Mouse (Mus musculus) heart, embryonic 11.5 days (tissue): Measurements from ENCODE around the gene Zfp839. TPM values are rescaled to one million over a fixed set of nuclear protein-coding genes. Genes with fewer than 3 reads are reported as not detected.

Experiments used
- ATAC-seq: fragments of 200-750 bp; cut with Nextera tagmentation; replicated peaks from 2 replicates; pipeline ENCODE4 v1.8.0; 2017; ENCODE audit warnings: moderate library complexity; ENCODE audit not compliant: insufficient number of reproducible peaks, low FRiP score, low TSS enrichment
- H3K27ac ChIP-seq: fragments of 300-500 bp; sonication (generic); 2 replicates; pipeline ENCODE4 v1.5.1; 2014; ENCODE audit warnings: mild to moderate bottlenecking, low read depth, low read length
- H3K27me3 ChIP-seq: fragments of 300-500 bp; sonication (generic); 2 replicates; pipeline ENCODE4 v1.6.1; 2014; ENCODE audit warnings: mild to moderate bottlenecking, low read length, mixed read lengths; ENCODE audit not compliant: control insufficient read depth, insufficient read depth
- H3K36me3 ChIP-seq: fragments of 300-500 bp; sonication (generic); 2 replicates; pipeline ENCODE4 v1.6.1; 2014; ENCODE audit warnings: mild to moderate bottlenecking, low read length, moderate library complexity, mixed read lengths; ENCODE audit not compliant: control insufficient read depth, insufficient read depth
- H3K4me1 ChIP-seq: fragments of 300-500 bp; sonication (generic); 2 replicates; pipeline ENCODE4 v1.6.1; 2014; ENCODE audit warnings: low read length; ENCODE audit not compliant: control insufficient read depth, insufficient read depth
- H3K4me2 ChIP-seq: fragments of 300-500 bp; sonication (generic); 2 replicates; pipeline ENCODE4 v1.6.1; 2014; ENCODE audit warnings: mild to moderate bottlenecking, moderate library complexity
- H3K4me3 ChIP-seq: fragments of 300-500 bp; sonication (generic); 2 replicates; pipeline ENCODE4 v1.5.1; 2014; ENCODE audit warnings: low read depth, low read length
- H3K9ac ChIP-seq: fragments of 300-500 bp; sonication (generic); 2 replicates; pipeline ENCODE4 v1.6.1; 2014; ENCODE audit warnings: mild to moderate bottlenecking, low read depth, low read length, moderate library complexity
- H3K9me3 ChIP-seq: fragments of 300-500 bp; sonication (generic); replicated peaks from 2 replicates; pipeline ENCODE4 v1.6.1; 2016; ENCODE audit warnings: low read length; ENCODE audit not compliant: control insufficient read depth
- WGBS: fragments of 180-500 bp; shearing (Covaris S2); extraction: QIAGEN DNeasy Blood & Tissue Kit; methylation state at CpG from one replicate; pipeline ENCODE4 v1.1.7; 2014; ENCODE audit not compliant: insufficient replicate concordance; 5-methylcytosine and 5-hydroxymethylcytosine counted together
- polyA plus RNA-seq: library from polyadenylated mRNA; unstranded; fragments of >200 nt; fragmentation: Nextera tagmentation; extraction: Ambion mirVana; gene quantifications from 2 replicates; pipeline ENCODE4 v1.2.1, GENCODE M21; 2014

The Zfp839 gene
- polyA plus RNA-seq, 1 experiment from 2014 or later: 3.2 TPM

GRCm38 (mm10) chr12:110885251-110885650 lies 35.2 kb downstream of the Zfp839 start:
- Histone ChIP-seq H3K4me1 (peaks cover 10% of the 10 kb centered on the region; the same call in 1 of the 2 replicates), H3K9me3 (no peaks in the 10 kb centered on the region), H3K27ac (no peak overlapping the region), H3K4me3 (no peak overlapping the region), H3K4me2 (no peak overlapping the region), H3K9ac (no peak overlapping the region), H3K27me3 (no peaks in the 10 kb centered on the region), H3K36me3 (peaks cover 12% of the 10 kb centered on the region)
- no peak for ATAC-seq
- WGBS: 86% methylated on average over 2 of the region's 2 CpGs

- peak overlapping the region; percentile 93 for H3K4me2 ChIP-seq
- no peaks in the 10 kb centered on the region for H3K36me3 ChIP-seq
- 37% methylated on average over 12 of the region's 12 CpGs for WGBS
- ATAC-seq: no peak
- H3K9ac ChIP-seq: peak overlapping the region; percentile 83
- H3K27ac ChIP-seq: no peak overlapping the region
- H3K27me3 ChIP-seq: no peaks in the 10 kb centered on the region
- H3K4me1 ChIP-seq: peaks cover 10% of the 10 kb centered on the region; the same call in 1 of the 2 replicates
- peak overlapping the region; percentile 82 for H3K4me3 ChIP-seq
- no peaks in the 10 kb centered on the region for H3K9me3 ChIP-seq
Observed at GRCm38 (mm10) chr12:110888106-110888505, 38.1 kb downstream of the Zfp839 start.

GRCm38 (mm10) chr12:110888606-110889005 lies 38.6 kb downstream of the Zfp839 start:
- H3K9ac ChIP-seq: peak overlapping the region; percentile 83
- H3K4me1 ChIP-seq: peaks cover 10% of the 10 kb centered on the region; the same call in 1 of the 2 replicates
- ATAC-seq: peak; percentile 40
- H3K4me3 ChIP-seq: peak overlapping the region; percentile 82
- no peaks in the 10 kb centered on the region for H3K36me3 ChIP-seq
- no peaks in the 10 kb centered on the region for H3K9me3 ChIP-seq
- peak overlapping the region; percentile 93 for H3K4me2 ChIP-seq
- H3K27me3 ChIP-seq: no peaks in the 10 kb centered on the region
- H3K27ac ChIP-seq: no peak overlapping the region
- WGBS: under 1% methylated on average over 25 of the region's 25 CpGs

- ATAC-seq: peak; percentile 99
- Histone ChIP-seq H3K27me3 (no peaks in the 10 kb centered on the region), H3K9ac (peak within 1 kb of the TSS; percentile 83), H3K4me1 (peaks cover 10% of the 10 kb centered on the region; the same call in 1 of the 2 replicates), H3K27ac (peak within 1 kb of the TSS; percentile 77), H3K36me3 (no peaks in the 10 kb centered on the region), H3K9me3 (no peaks in the 10 kb centered on the region), H3K4me3 (peak within 1 kb of the TSS; percentile 82), H3K4me2 (peak within 1 kb of the TSS; percentile 93)
- under 1% methylated on average over 70 of the region's 74 CpGs for WGBS
Observed at GRCm38 (mm10) chr12:110889036-110890020, 39.3 kb downstream of the Zfp839 start, which contains the start of the genes Cinp and Tecpr2. Gene Cinp (minus strand): TSS chr12:110889145. Gene Tecpr2 (plus strand): TSS chr12:110889264.

- Histone ChIP-seq H3K9me3 (no peaks in the 10 kb centered on the region), H3K9ac (no peak overlapping the region), H3K27ac (no peak overlapping the region), H3K4me3 (no peak overlapping the region), H3K27me3 (no peaks in the 10 kb centered on the region), H3K36me3 (no peaks in the 10 kb centered on the region), H3K4me1 (peaks cover 10% of the 10 kb centered on the region; the same call in 1 of the 2 replicates), H3K4me2 (no peak overlapping the region)
- no peak for ATAC-seq
- WGBS: 91% methylated on average over 1 of the region's 1 CpGs
Observed at GRCm38 (mm10) chr12:110891887-110892286, 41.8 kb downstream of the Zfp839 start.

GRCm38 (mm10) chr12:110902106-110902505 lies 52.1 kb downstream of the Zfp839 start:
- no peaks in the 10 kb centered on the region for H3K4me1 ChIP-seq
- H3K4me2 ChIP-seq: no peak overlapping the region
- H3K27me3 ChIP-seq: no peaks in the 10 kb centered on the region
- 74% methylated on average over 4 of the region's 4 CpGs for WGBS
- H3K27ac ChIP-seq: no peak overlapping the region
- H3K36me3 ChIP-seq: no peaks in the 10 kb centered on the region
- no peak for ATAC-seq
- no peak overlapping the region for H3K4me3 ChIP-seq
- no peaks in the 10 kb centered on the region for H3K9me3 ChIP-seq
- no peak overlapping the region for H3K9ac ChIP-seq

GRCm38 (mm10) chr12:110903536-110903935 lies 53.5 kb downstream of the Zfp839 start:
- no peak overlapping the region for H3K27ac ChIP-seq
- no peak overlapping the region for H3K9ac ChIP-seq
- H3K9me3 ChIP-seq: no peaks in the 10 kb centered on the region
- no peak overlapping the region for H3K4me2 ChIP-seq
- no peak for ATAC-seq
- no peaks in the 10 kb centered on the region for H3K36me3 ChIP-seq
- 87% methylated on average over 2 of the region's 2 CpGs for WGBS
- H3K4me1 ChIP-seq: no peaks in the 10 kb centered on the region
- no peaks in the 10 kb centered on the region for H3K27me3 ChIP-seq
- no peak overlapping the region for H3K4me3 ChIP-seq

- Histone ChIP-seq H3K27me3 (no peaks in the 10 kb centered on the region), H3K4me2 (no peak overlapping the region), H3K36me3 (no peaks in the 10 kb centered on the region), H3K9ac (no peak overlapping the region), H3K4me3 (no peak overlapping the region), H3K9me3 (no peaks in the 10 kb centered on the region), H3K27ac (no peak overlapping the region), H3K4me1 (no peaks in the 10 kb centered on the region)
- 52% methylated on average over 3 of the region's 3 CpGs for WGBS
- ATAC-seq: no peak
Observed at GRCm38 (mm10) chr12:110907845-110908244, 57.8 kb downstream of the Zfp839 start.
